ENCODE assay signal across 8 mouse cellular contexts in the genomic region with DNA sequence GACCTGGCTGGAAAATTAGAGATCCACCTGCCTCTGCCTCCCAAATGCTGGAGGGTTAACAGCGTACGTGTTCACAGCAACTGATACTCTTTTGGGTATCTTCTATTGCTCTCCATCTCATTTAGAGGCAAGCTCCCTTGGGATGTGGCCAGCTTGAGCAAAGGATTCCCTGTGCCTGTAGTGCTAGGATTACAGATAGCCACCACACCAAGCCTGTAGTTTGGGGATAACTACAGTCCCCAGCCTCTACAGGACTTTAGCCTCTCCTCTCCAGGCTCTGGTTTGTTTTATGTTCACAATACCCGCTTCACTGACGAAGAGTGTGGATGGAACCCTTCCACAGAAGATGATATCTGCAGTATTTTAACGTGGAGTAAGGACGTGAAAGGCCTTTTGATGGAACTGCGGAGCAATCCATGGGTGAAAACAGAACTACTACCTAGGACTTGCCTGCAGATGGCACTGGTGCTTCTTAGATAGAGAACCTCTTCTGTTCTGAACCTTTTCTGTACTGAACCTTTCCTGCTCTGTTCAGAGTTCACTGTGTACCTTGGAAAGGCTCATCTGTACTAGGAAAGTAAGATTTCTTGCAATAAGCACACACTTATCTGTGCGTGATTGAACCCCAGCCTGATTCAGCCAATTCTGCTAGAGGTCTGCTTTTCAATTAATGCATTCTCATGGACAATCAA.
A peak's percentile ranks its signal among the peaks of the same experiment; 100 is the strongest.
DNase-seq lines count a peak whose midpoint lies in the region; ATAC-seq and TF ChIP-seq lines count a peak whose summit lies in the region.

No protein-coding gene starts in this region.

- 48% methylated on average over 8 of the region's 8 CpGs for WGBS in embryonic facial prominence, embryonic 10.5 days
- WGBS in intestine, embryonic 15.5 days: 41% methylated on average over 8 of the region's 8 CpGs

- H3K27ac ChIP-seq in CH12.LX (ENCODE audit: insufficient read depth, low read depth): no peak overlapping the region
- no peak overlapping the region for H3K27ac ChIP-seq in embryonic facial prominence, embryonic 10.5 days (replicated peaks)
- H3K27ac ChIP-seq in intestine, embryonic 15.5 days: no peak overlapping the region

- in situ Hi-C loops in CH12.LX (cut with MboI; ENCODE audit: low pct_ligation_motif_present, low pct_unique_long_range_greater_than_20kb, low sequenced_read_pairs): no loop called here

- TF ChIP-seq CTCF in CH12.LX (conservative IDR thresholded peaks at IDR 0.05 in 1 of 2, IDR thresholded peaks at IDR 0.05 in 1 of 2; ENCODE audit: low read depth in 2 of 2, low read length in 2 of 2): peak; percentile 6 to 53; a peak in 2 of 4 replicates

- H3K4me1 ChIP-seq in CH12.LX (ENCODE audit: control insufficient read depth in 1 of 2, insufficient read depth in 2 of 2): no peaks in the 10 kb centered on the region
- H3K4me1 ChIP-seq in embryonic facial prominence, embryonic 10.5 days: no peaks in the 10 kb centered on the region
- H3K4me1 ChIP-seq in intestine, embryonic 15.5 days (replicated peaks): no peaks in the 10 kb centered on the region

- no peaks in the 10 kb centered on the region for H3K9me3 ChIP-seq in CH12.LX (replicated peaks; ENCODE audit: low read length)
- H3K9me3 ChIP-seq in embryonic facial prominence, embryonic 10.5 days: no peaks in the 10 kb centered on the region
- H3K9me3 ChIP-seq in intestine, embryonic 15.5 days: no peaks in the 10 kb centered on the region

- no peaks in the 10 kb centered on the region for H3K36me3 ChIP-seq in CH12.LX (replicated peaks in 1 of 2; ENCODE audit: control insufficient read depth in 1 of 2, insufficient read depth in 1 of 2, low read length in 1 of 2)
- no peaks in the 10 kb centered on the region for H3K36me3 ChIP-seq in embryonic facial prominence, embryonic 10.5 days (replicated peaks)
- H3K36me3 ChIP-seq in intestine, embryonic 15.5 days: no peaks in the 10 kb centered on the region

- H3K4me3 ChIP-seq in CH12.LX (replicated peaks in 1 of 3; ENCODE audit: low read depth in 2 of 3, low read length in 2 of 3, poor library complexity in 1 of 3): no peak overlapping the region
- no peak overlapping the region for H3K4me3 ChIP-seq in embryonic facial prominence, embryonic 10.5 days
- H3K4me3 ChIP-seq in intestine, embryonic 15.5 days (replicated peaks): no peak overlapping the region

- no peaks in the 10 kb centered on the region for H3K27me3 ChIP-seq in CH12.LX (replicated peaks)
- no peaks in the 10 kb centered on the region for H3K27me3 ChIP-seq in embryonic facial prominence, embryonic 10.5 days (replicated peaks; ENCODE audit: low read depth, poor library complexity, severe bottlenecking)
- H3K27me3 ChIP-seq in intestine, embryonic 15.5 days (replicated peaks): no peaks in the 10 kb centered on the region

- no peak overlapping the region for H3K9ac ChIP-seq in CH12.LX (ENCODE audit: insufficient read depth, low read depth)
- no peak overlapping the region for H3K9ac ChIP-seq in intestine, embryonic 15.5 days

- TF ChIP-seq RAD21 in CH12.LX (IDR thresholded peaks at IDR 0.05; ENCODE audit: low read depth, low read length): peak; percentile 67

- dilution Hi-C loops in CH12.LX (cut with MboI; ENCODE audit: extremely low pct_ligation_motif_present, extremely low pct_unique_long_range_greater_than_20kb, low sequenced_read_pairs): no loop called here

- ATAC-seq in intestine, embryonic 15.5 days: peak; percentile 77

- no peak for TF ChIP-seq EP300 in CH12.LX (IDR thresholded peaks at IDR 0.05; ENCODE audit: low read length)

- no peaks in the 10 kb centered on the region for H3K79me2 ChIP-seq in CH12.LX (replicated peaks; ENCODE audit: control insufficient read depth, extremely low read depth, insufficient read depth, poor library complexity, severe bottlenecking)

- H3K4me2 ChIP-seq in CH12.LX (ENCODE audit: insufficient read depth, low read depth, poor library complexity, severe bottlenecking): no peak overlapping the region
- no peak overlapping the region for H3K4me2 ChIP-seq in intestine, embryonic 15.5 days (replicated peaks)

- DNase-seq in CH12.LX (ENCODE audit: extremely low read depth) (peak; percentile 37), MEL-GATA-1-ER (ENCODE audit: extremely low read depth, low read depth) (peak; percentile 39)
- peak; percentile 38 for DNase-seq in embryonic facial prominence, embryonic 10.5 days (ENCODE audit: low spot score)
- DNase-seq in left cerebral cortex, adult 9 months (ENCODE audit: low spot score in 2 of 2): peak; percentile 15 to 73
- peak; percentile 74 to 77 for DNase-seq in right cerebral cortex, adult 2 months (ENCODE audit: low spot score in 2 of 2)
- no peak for DNase-seq in thymus, postnatal 25 days
- DNase-seq in urinary bladder, adult 2 months (ENCODE audit: low spot score): no peak

- TF ChIP-seq POLR2A in CH12.LX (IDR thresholded peaks at IDR 0.05; ENCODE audit: low read depth, low read length): no peak

TF ChIP-seq in CH12.LX, 34 proteins besides CTCF, POLR2A, EP300 and RAD21:
- TF ChIP-seq ETS1 (conservative IDR thresholded peaks at IDR 0.05; ENCODE audit: low read depth, low read length) (no peak), SMC3 (IDR thresholded peaks at IDR 0.05; ENCODE audit: low read depth, low read length) (peak; percentile 30), CHD2 (IDR thresholded peaks at IDR 0.05; ENCODE audit: low read length) (no peak)

Comparison
In these comparisons a context has a peak if more than half of its experiments do, and no peak if none do; other contexts are left out.
1. DNase-seq: peak in CH12.LX (single experiment), MEL-GATA-1-ER (single experiment), embryonic facial prominence, embryonic 10.5 days (single experiment), left cerebral cortex, adult 9 months (2 of 2) and right cerebral cortex, adult 2 months (2 of 2); none in thymus, postnatal 25 days (single experiment) and urinary bladder, adult 2 months (single experiment).